Mouse (Mus musculus) heart, embryonic 13.5 days (tissue): ENCODE data around the gene Pycr1. TPM values are rescaled to one million over a fixed set of nuclear protein-coding genes. Genes with fewer than 3 reads are reported as not detected.
A peak's percentile ranks its signal among the peaks of the same experiment; 100 is the strongest.

Experiments used
- ATAC-seq: fragments of 200-750 bp; cut with Nextera tagmentation; 2 replicates; pipeline ENCODE4 v1.8.0; 2017; ENCODE audit warnings: moderate TSS enrichment; ENCODE audit not compliant: insufficient number of reproducible peaks, low FRiP score, low TSS enrichment; ENCODE audit errors: extremely low read depth
- H3K27ac ChIP-seq: fragments of 300-500 bp; sonication (generic); replicated peaks from 2 replicates; pipeline ENCODE4 v1.5.1; 2015; ENCODE audit warnings: moderate library complexity, mild to moderate bottlenecking, inconsistent platforms
- H3K27me3 ChIP-seq: fragments of 300-500 bp; sonication (generic); replicated peaks from 2 replicates; pipeline ENCODE4 v1.6.1; 2015; ENCODE audit warnings: mild to moderate bottlenecking, inconsistent platforms
- H3K36me3 ChIP-seq: fragments of 300-500 bp; sonication (generic); 2 replicates; pipeline ENCODE4 v1.6.1; 2015; ENCODE audit warnings: mild to moderate bottlenecking, inconsistent platforms
- H3K4me1 ChIP-seq: fragments of 300-500 bp; sonication (generic); 2 replicates; pipeline ENCODE4 v1.6.1; 2015; ENCODE audit warnings: inconsistent platforms
- H3K4me2 ChIP-seq: fragments of 300-500 bp; sonication (generic); 2 replicates; pipeline ENCODE4 v1.6.1; 2015; ENCODE audit warnings: inconsistent platforms, mild to moderate bottlenecking, moderate library complexity
- H3K4me3 ChIP-seq: fragments of 300-500 bp; sonication (generic); 2 replicates; pipeline ENCODE4 v1.5.1; 2015; ENCODE audit warnings: moderate library complexity, mild to moderate bottlenecking, inconsistent platforms
- H3K9ac ChIP-seq: fragments of 300-500 bp; sonication (generic); 2 replicates; pipeline ENCODE4 v1.6.1; 2015; ENCODE audit warnings: inconsistent platforms, mild to moderate bottlenecking, moderate library complexity
- H3K9me3 ChIP-seq: fragments of 300-500 bp; sonication (generic); 2 replicates; pipeline ENCODE4 v1.6.1; 2016; ENCODE audit warnings: inconsistent platforms
- WGBS: fragments of 180-500 bp; shearing (Covaris S2); methylation state at CpG from one replicate; pipeline ENCODE4 v1.1.7; 2015; ENCODE audit warnings: mixed read lengths; 5-methylcytosine and 5-hydroxymethylcytosine counted together
- polyA plus RNA-seq: library from polyadenylated mRNA; unstranded; fragments of >200 nt; fragmentation: Nextera tagmentation; extraction: Ambion mirVana; gene quantifications from 2 replicates; pipeline ENCODE4 v1.2.1, GENCODE M21; 2015

Pycr1 gene
- polyA plus RNA-seq, 1 experiment from 2014 or later, result 23.5 TPM

DNA sequence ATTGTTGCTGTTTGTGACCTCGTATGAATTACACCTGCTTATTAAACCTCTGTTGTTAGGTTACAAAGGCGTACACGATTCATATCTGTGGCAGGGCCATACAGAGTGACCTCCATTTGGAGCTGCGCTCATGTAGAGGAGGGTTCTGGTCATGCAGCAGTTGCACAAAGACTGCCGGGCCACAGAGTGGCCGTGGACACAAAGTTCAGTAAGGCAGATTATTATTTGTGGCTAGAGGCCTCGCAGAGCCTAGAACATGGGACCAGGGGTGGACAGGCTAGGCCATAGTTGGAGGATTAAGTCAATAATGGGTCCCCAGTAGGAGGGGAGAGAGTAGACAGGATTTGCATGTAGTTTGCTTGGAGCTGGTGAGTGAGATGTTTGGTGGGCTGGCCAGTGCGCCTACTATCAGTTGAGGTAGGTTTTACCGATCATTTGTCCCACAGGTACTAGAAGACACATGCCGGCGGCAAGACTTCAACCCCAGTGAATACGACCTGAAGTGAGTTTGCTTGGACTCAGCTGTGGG is 30.1 kb upstream of the Pycr1 start:
- Histone ChIP-seq H3K36me3 (peaks cover 32% of the 10 kb centered on the region), H3K4me2 (peak overlapping the region; percentile 96), H3K4me3 (peak overlapping the region; percentile 77), H3K9ac (peak overlapping the region; percentile 89), H3K27me3 (no peaks in the 10 kb centered on the region), H3K27ac (peak overlapping the region; percentile 89), H3K4me1 (peaks cover 25% of the 10 kb centered on the region), H3K9me3 (no peaks in the 10 kb centered on the region)
- WGBS, result 32% methylated on average over 12 of the region's 12 CpGs
- peak; percentile 5; the same call in 1 of the 2 replicates for ATAC-seq

DNA sequence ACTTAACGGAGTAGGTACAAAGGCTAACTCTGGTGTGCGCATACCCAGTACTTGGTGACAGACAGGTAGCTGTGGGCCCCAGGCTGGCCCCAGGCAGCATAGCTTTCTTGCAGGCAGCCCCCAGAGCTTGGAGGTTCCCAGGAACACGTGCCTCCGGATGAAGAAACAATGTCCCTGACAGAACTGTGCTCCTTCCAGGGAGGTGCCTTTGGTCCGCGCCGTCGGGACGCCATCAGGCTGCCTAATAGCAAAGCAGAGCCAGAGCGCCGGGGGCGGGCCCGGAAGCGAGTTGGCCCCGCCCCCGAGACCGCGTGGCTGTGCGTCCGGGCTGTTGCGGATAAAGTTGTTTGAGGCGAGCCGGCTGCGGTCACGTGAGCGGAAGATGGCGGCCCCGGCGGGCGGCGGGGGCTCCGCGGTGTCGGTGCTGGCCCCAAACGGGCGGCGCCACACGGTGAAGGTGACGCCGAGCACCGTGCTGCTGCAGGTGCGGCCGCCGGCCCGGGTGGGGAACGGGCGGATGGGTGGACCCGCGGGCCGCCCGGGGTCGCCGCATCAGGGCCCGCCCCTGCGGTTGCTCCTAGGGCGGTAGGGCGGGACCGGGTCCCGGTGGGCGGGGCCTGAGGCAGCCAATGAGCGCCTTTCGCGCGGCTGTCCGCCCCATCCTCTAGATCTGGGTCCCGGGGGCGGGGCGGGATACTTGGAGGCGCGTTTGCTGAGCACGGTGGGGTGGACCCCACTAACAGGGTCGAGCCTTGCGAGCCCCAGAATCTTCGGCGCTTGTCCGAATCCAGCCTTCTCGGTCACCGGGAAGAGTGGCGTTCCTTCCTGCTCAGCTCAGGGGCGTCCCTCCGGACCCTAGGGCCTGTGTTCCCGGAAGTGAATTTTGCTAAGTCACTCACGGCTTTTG is 29.4 kb upstream of the Pycr1 start, which contains the start of gene Aspscr1:
Gene Aspscr1 (plus strand): TSS at position 287 of the 907 bp plus-strand sequence.
- Histone ChIP-seq H3K27me3 (no peaks in the 10 kb centered on the region), H3K9me3 (no peaks in the 10 kb centered on the region), H3K9ac (peak within 1 kb of the TSS; percentile 89), H3K27ac (peak within 1 kb of the TSS; percentile 89), H3K4me1 (peaks cover 25% of the 10 kb centered on the region), H3K4me2 (peak within 1 kb of the TSS; percentile 96), H3K36me3 (peaks cover 25% of the 10 kb centered on the region), H3K4me3 (peak within 1 kb of the TSS; percentile 77)
- WGBS, result 1% methylated on average over 83 of the region's 83 CpGs
- ATAC-seq, result peak; percentile 98

DNA sequence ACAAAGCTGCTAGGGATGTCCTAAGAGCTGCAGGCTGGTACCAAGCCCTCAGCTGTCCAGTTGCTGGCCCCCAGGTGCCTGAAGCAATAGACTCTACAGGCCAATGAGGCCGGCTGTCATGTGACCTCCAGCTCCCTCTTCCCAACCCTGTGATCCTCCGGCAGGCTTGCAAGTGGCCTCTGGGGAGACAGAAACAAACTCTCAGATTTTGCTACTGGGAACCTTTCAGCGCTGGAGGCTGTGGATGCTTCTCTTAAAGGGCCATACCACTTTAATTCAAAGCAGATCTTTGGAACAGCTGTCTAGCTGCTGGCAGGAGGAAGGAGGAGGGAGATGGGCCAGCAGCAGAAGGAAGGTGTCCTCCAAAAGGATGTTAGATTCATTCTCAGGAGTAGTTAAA is 23.0 kb upstream of the Pycr1 start:
- ATAC-seq, result no peak
- no peaks in the 10 kb centered on the region for H3K36me3 ChIP-seq

DNA sequence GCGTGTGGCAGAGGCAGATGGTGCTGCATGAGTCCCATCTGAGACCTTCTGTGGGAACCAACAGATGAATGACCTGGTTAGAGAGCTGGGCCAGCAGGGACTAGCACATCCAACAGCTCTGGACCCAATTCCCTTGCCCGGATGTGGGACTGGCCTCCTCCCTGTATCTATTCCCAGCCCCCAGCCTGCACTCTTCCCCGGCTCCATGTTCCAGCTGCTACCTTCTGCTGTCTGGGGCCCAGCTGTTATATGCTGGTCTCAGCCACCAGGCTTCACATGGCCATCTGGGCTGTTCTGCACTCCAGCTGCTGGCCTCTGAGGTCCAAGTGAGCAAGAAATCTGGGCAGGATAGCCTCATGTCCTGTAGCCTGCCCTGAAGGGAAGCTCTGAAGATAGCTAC is 21.8 kb upstream of the Pycr1 start:
- H3K27me3 ChIP-seq, result peaks cover 50% of the 10 kb centered on the region
- no peak for ATAC-seq
- no peak overlapping the region for H3K4me3 ChIP-seq
- no peak overlapping the region for H3K4me2 ChIP-seq
- 52% methylated on average over 3 of the region's 3 CpGs for WGBS
- H3K27ac ChIP-seq, result no peak overlapping the region
- H3K9me3 ChIP-seq, result no peaks in the 10 kb centered on the region
- H3K4me1 ChIP-seq, result peaks cover 24% of the 10 kb centered on the region
- no peak overlapping the region for H3K9ac ChIP-seq
- H3K36me3 ChIP-seq, result no peaks in the 10 kb centered on the region

More for the DNA sequence above, 23.0 kb upstream of the Pycr1 start:
- H3K27ac ChIP-seq, result no peak overlapping the region
- no peak overlapping the region for H3K4me3 ChIP-seq
- peaks cover 15% of the 10 kb centered on the region for H3K4me1 ChIP-seq
- no peaks in the 10 kb centered on the region for H3K9me3 ChIP-seq
- WGBS, result 4% methylated on average over 3 of the region's 3 CpGs
- peaks cover 38% of the 10 kb centered on the region for H3K27me3 ChIP-seq
- H3K4me2 ChIP-seq, result no peak overlapping the region
- H3K9ac ChIP-seq, result no peak overlapping the region

DNA sequence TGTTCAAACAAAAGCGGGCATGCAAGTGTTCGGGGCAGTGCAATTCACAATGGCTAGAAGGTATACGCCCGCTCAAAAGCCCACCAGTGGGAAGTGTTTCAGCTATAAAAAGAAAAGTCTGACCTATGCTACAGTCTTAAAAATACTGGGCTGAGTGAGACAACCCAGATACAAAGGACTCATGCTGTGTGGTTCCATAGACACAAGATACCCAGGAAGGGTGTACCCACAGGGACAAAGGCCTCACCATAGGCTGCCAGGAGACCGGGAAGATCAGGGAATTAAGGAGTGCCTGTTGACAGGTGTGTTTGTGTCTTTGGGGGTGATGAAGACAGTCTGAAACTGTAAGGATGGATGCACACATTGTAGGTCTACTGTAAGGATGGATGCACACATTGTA is 20.1 kb upstream of the Pycr1 start:
- Histone ChIP-seq H3K27me3 (peaks cover 67% of the 10 kb centered on the region), H3K4me2 (no peak overlapping the region), H3K9me3 (no peaks in the 10 kb centered on the region), H3K9ac (no peak overlapping the region), H3K36me3 (no peaks in the 10 kb centered on the region), H3K27ac (no peak overlapping the region), H3K4me1 (peaks cover 40% of the 10 kb centered on the region), H3K4me3 (no peak overlapping the region)
- no peak for ATAC-seq
- WGBS, result 83% methylated on average over 5 of the region's 5 CpGs

DNA sequence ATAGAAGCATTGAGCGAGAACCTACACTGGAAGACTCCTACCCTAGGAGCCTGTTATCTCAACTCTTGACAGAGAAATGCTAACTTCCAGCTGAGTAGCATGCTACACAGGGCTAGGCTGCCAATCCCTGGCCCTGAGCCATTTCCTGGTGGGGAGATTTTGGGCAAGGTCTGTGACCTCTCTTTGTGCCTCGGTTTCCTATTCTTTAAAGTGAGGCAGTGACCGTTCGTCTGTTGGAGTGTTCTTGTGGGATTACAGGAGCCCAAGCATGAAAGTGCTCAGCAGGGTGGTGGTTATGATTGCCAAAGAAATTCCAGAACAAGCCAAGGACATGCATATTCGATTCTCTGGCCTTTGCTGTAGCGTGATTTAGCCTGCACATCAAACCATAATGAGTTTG is 19.2 kb upstream of the Pycr1 start:
- Histone ChIP-seq H3K27ac (no peak overlapping the region), H3K36me3 (no peaks in the 10 kb centered on the region), H3K27me3 (peaks cover 76% of the 10 kb centered on the region), H3K9me3 (no peaks in the 10 kb centered on the region), H3K4me2 (no peak overlapping the region), H3K9ac (no peak overlapping the region), H3K4me1 (peaks cover 40% of the 10 kb centered on the region), H3K4me3 (no peak overlapping the region)
- WGBS, result 51% methylated on average over 6 of the region's 6 CpGs
- no peak for ATAC-seq

DNA sequence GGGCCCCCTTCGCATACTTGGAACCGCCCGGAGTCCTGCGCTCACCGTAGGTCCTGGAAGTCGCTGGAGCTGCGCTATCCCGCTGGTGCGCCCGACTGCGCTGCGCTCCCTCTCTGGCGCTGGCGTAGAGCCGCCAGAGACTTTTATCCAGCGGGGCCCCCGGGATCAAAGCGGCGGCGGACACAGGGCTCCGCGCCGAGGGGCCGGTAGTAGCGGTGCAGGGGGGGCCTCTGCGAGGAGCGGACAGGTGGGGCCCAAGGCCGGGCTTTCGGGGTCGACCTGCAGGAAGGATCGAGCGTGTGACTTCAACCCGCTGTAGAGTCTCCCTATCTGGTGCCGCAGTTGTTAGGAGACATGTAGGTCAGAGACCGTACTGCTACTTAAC is 17.5 kb upstream of the Pycr1 start, which contains the start of gene Notum:
Gene Notum (minus strand): TSS at position 100 of the 385 bp plus-strand sequence.
- ATAC-seq, result no peak
- Histone ChIP-seq H3K27me3 (peaks cover 93% of the 10 kb centered on the region), H3K27ac (no peak within 1 kb of the TSS)

DNA sequence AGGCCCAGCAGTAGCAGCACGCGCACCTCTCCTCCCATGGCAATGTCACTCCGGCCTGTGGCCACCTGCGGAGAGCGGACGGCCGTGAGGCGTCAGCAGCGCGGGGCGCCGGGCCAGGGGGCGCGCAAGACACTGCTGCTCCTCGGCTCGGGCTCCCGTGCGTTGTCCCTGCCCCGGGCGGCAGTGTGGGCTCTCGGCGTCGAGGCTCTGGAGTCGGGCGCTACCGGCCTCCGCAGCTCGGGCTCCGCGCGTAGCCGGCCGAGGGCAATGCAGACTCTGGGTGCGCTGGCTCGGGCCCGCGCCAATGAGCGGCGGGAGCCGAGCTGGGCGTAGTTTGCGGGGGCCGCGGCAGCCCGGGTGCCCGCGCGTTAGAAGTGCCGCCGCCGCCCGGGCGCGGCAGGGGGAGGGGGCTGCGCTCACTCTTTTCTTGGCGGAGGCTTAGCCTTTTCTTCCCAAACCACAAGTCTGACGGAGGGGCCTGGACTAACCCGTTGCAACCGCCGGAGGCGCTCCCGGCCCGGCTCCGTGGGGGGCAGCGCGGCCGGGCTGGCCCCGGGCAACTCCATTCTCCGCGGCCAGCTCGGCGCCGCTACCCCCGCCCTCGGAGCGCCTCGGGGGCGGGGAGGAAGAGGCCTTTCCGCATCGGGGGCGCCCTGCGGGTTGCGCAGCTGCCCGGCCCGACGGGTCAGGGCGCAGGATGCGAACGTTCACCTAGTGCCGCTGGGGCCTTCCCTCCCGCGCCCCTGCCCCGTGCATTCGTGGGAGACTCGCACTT is 16.9 kb upstream of the Pycr1 start:
- peak overlapping the region; percentile 71 for H3K4me2 ChIP-seq
- no peak; the same call in 1 of the 2 replicates for ATAC-seq
- peaks cover 30% of the 10 kb centered on the region for H3K4me1 ChIP-seq
- H3K9me3 ChIP-seq, result no peaks in the 10 kb centered on the region
- H3K36me3 ChIP-seq, result no peaks in the 10 kb centered on the region
- H3K27ac ChIP-seq, result no peak overlapping the region
- H3K27me3 ChIP-seq, result peaks cover 99% of the 10 kb centered on the region
- peak overlapping the region; percentile 56 for H3K4me3 ChIP-seq
- under 1% methylated on average over 87 of the region's 95 CpGs for WGBS
- peak overlapping the region; percentile 74 for H3K9ac ChIP-seq

More for the DNA sequence above, 17.5 kb upstream of the Pycr1 start, which contains the start of gene Notum:
- Histone ChIP-seq H3K4me3 (peak within 1 kb of the TSS; percentile 56), H3K9me3 (no peaks in the 10 kb centered on the region), H3K4me1 (peaks cover 30% of the 10 kb centered on the region), H3K9ac (peak within 1 kb of the TSS; percentile 74), H3K36me3 (no peaks in the 10 kb centered on the region), H3K4me2 (peak within 1 kb of the TSS; percentile 71)
- 1% methylated on average over 35 of the region's 35 CpGs for WGBS

DNA sequence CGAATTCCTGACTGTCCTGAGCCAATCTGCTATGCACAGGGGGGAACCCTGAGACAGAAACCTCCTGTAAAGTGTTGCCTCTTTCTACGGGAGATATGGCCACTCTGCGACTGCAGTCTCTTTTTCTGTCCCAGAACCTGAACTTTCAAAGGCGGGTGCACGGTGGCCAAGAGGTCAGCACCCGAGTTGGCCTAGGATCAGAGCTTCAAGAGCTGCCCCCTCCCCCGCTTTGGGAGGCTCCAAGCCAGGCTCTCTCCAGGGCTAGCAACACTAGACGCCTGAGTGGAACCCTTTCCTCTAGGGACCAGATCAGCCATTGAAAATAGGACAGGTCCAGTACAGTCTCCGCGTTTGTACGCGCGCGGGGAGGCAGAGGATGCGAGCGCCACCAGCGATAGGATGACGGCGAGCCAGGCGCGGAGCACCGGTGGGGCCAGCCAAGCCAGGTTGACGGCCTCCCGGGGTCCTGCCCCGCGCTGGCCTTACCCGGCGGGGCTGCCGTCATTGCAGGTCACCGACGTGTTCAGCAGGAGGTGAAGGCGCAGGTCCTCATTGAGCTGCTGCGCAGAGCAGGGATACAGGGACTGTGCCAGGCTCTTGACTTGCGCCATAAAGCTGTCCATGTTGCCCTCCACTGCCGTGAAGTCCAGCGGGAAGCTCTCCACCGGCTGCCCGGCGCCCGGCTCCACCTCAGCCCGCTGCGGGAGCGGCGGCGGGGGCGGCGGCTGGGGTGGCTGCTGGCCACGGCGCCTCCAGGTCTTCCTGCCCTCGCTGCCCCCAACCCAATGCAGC is 16.1 kb upstream of the Pycr1 start:
- peak overlapping the region; percentile 74 for H3K9ac ChIP-seq
- 3% methylated on average over 50 of the region's 50 CpGs for WGBS
- peak overlapping the region; percentile 71 for H3K4me2 ChIP-seq
- no peak overlapping the region for H3K27ac ChIP-seq
- H3K4me3 ChIP-seq, result peak overlapping the region; percentile 56
- H3K4me1 ChIP-seq, result peaks cover 30% of the 10 kb centered on the region
- H3K36me3 ChIP-seq, result no peaks in the 10 kb centered on the region
- H3K27me3 ChIP-seq, result peaks cover 94% of the 10 kb centered on the region
- no peak for ATAC-seq
- no peaks in the 10 kb centered on the region for H3K9me3 ChIP-seq

DNA sequence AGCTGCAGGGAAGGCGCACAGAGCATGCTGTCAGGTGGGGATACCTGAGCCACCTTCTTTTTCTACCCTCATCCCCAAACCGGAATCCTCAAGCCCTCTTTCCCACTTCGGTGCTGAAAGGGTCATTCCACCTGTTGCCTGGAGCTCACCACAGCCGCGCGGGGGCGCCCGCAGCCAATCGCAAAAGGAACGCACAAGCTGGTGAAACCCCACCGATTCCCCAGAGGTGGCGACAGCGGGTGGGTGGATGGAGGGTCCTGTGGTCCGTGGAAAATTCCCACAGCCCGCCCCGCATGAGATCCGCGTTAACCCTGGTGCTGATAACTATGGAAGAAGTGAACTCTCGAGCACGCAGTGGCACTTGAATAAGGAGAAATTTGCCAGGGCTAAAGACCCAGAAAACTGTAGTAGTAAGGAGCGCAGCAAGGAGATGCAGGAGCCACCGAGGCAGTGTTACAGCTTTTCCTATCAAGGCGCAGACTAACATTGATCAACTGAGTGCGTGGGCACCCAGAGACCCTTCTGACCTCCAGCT is 15.4 kb upstream of the Pycr1 start:
- H3K27ac ChIP-seq, result no peak overlapping the region

More for the DNA sequence above, 15.4 kb upstream of the Pycr1 start:
- no peaks in the 10 kb centered on the region for H3K9me3 ChIP-seq
- H3K4me1 ChIP-seq, result peaks cover 30% of the 10 kb centered on the region
- no peak for ATAC-seq
- WGBS, result 2% methylated on average over 24 of the region's 24 CpGs
- H3K27me3 ChIP-seq, result peaks cover 90% of the 10 kb centered on the region
- peak overlapping the region; percentile 56 for H3K4me3 ChIP-seq
- H3K9ac ChIP-seq, result no peak overlapping the region
- H3K36me3 ChIP-seq, result no peaks in the 10 kb centered on the region
- peak overlapping the region; percentile 71 for H3K4me2 ChIP-seq
